Mouse (Mus musculus): ENCODE data around the gene Masp1. TPM values are rescaled to one million over a fixed set of nuclear protein-coding genes. Genes with fewer than 3 reads are reported as not detected.

Gene Masp1
- total and polyA plus RNA-seq, 2 experiments, result 61.3 to 71.1 TPM

GRCm38 (mm10) chr16:23517754-23518566 is 2.7 kb downstream of the Masp1 start:
- peak overlapping the region; percentile 96 for H3K27ac ChIP-seq (replicated peaks; ENCODE audit: insufficient read depth, low read depth, low read length)
- H3K36me3 ChIP-seq (ENCODE audit: control insufficient read depth, insufficient read depth, low read length), result peaks cover 14% of the 10 kb centered on the region
- H3K9ac ChIP-seq (ENCODE audit: low read depth, low read length), result peak overlapping the region; percentile 53
- peak; percentile 99 for DNase-seq (ENCODE audit: extremely low read depth, low read depth, low spot score)
- WGBS, result 18% methylated on average over 20 of the region's 20 CpGs
- peaks cover 48% of the 10 kb centered on the region for H3K4me1 ChIP-seq (ENCODE audit: control insufficient read depth, insufficient read depth, low read length)
- H3K4me3 ChIP-seq (ENCODE audit: insufficient read depth, low read depth, low read length), result peak overlapping the region; percentile 13
- H3K79me2 ChIP-seq (ENCODE audit: control insufficient read depth, insufficient read depth, low read length), result peaks cover 30% of the 10 kb centered on the region; the same call in 1 of the 2 replicates
- TF ChIP-seq POLR2A (IDR thresholded peaks at IDR 0.05; ENCODE audit: extremely low read depth, insufficient read depth, low read length), result peak; percentile 70; the same call in 1 of the 2 replicates
- TF ChIP-seq CTCF (IDR thresholded peaks at IDR 0.05; ENCODE audit: low read depth, low read length), result no peak
- no peaks in the 10 kb centered on the region for H3K27me3 ChIP-seq (ENCODE audit: control insufficient read depth, insufficient read depth, low read length)

GRCm38 (mm10) chr16:23517230-23517629 is 3.4 kb downstream of the Masp1 start:
- DNase-seq (ENCODE audit: extremely low read depth, low read depth, low spot score), result peak; percentile 87
- Histone ChIP-seq H3K27me3 (ENCODE audit: control insufficient read depth, insufficient read depth, low read length) (no peaks in the 10 kb centered on the region), H3K27ac (replicated peaks; ENCODE audit: insufficient read depth, low read depth, low read length) (peak overlapping the region; percentile 90), H3K36me3 (ENCODE audit: control insufficient read depth, insufficient read depth, low read length) (peaks cover 20% of the 10 kb centered on the region), H3K4me1 (ENCODE audit: control insufficient read depth, insufficient read depth, low read length) (peaks cover 51% of the 10 kb centered on the region), H3K9ac (ENCODE audit: low read depth, low read length) (peak overlapping the region; percentile 33), H3K4me3 (ENCODE audit: insufficient read depth, low read depth, low read length) (no peak overlapping the region), H3K79me2 (ENCODE audit: control insufficient read depth, insufficient read depth, low read length) (peaks cover 30% of the 10 kb centered on the region; the same call in 1 of the 2 replicates)
- TF ChIP-seq CTCF (IDR thresholded peaks at IDR 0.05; ENCODE audit: low read depth, low read length), result no peak
- TF ChIP-seq POLR2A (IDR thresholded peaks at IDR 0.05; ENCODE audit: extremely low read depth, insufficient read depth, low read length), result no peak
- 12% methylated on average over 5 of the region's 5 CpGs for WGBS

DNA sequence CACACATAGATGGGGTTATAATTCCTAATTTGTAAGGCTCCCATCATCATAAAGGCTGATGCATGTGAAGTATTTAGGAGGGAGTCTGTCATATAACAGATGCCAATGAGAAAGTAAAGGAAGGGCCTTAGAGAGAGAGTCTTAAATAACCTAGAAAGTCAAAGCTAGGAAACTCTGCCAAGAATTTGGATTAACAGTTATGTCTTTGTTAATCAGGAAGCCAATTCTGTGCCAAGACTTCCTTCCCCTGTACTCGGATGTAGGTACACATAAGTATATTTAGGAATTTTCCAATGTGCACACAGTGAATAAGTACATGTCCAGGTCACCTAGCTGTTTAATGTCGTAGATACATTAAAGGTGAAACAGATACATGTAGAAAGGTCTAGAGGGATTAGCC is 4.0 kb downstream of the Masp1 start:
- WGBS, result 29% methylated on average over 2 of the region's 2 CpGs
- H3K27me3 ChIP-seq (ENCODE audit: control insufficient read depth, insufficient read depth, low read length), result no peaks in the 10 kb centered on the region
- H3K4me3 ChIP-seq (ENCODE audit: insufficient read depth, low read depth, low read length), result no peak overlapping the region
- peaks cover 24% of the 10 kb centered on the region; the same call in 1 of the 2 replicates for H3K79me2 ChIP-seq (ENCODE audit: control insufficient read depth, insufficient read depth, low read length)
- DNase-seq (ENCODE audit: extremely low read depth, low read depth, low spot score), result peak; percentile 51
- peak overlapping the region; percentile 96 for H3K27ac ChIP-seq (replicated peaks; ENCODE audit: insufficient read depth, low read depth, low read length)
- peaks cover 52% of the 10 kb centered on the region for H3K4me1 ChIP-seq (ENCODE audit: control insufficient read depth, insufficient read depth, low read length)
- no peak overlapping the region for H3K9ac ChIP-seq (ENCODE audit: low read depth, low read length)
- TF ChIP-seq CTCF (IDR thresholded peaks at IDR 0.05; ENCODE audit: low read depth, low read length) (no peak), POLR2A (IDR thresholded peaks at IDR 0.05; ENCODE audit: extremely low read depth, insufficient read depth, low read length) (no peak)
- H3K36me3 ChIP-seq (ENCODE audit: control insufficient read depth, insufficient read depth, low read length), result peaks cover 21% of the 10 kb centered on the region

DNA sequence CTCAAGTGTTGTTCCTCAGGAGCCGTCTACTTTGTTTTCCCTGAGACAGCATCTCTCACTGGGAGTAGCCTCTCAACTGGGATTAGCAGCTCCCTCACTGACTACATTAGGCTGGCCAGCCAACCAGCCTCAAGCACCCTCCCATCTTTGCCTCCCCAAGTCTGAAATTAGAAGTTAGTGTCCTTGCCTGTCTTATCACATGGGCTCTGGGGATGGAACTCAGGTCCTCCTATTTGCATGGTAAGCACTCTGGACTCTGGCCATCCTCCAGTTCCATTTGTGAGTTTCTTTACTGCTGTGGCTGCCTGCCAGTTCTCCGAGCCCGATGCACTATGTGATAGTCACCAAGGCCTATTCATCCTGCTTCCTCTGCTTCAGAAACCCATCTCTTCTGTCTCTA is 4.8 kb downstream of the Masp1 start:
- DNase-seq (ENCODE audit: extremely low read depth, low read depth, low spot score), result peak; percentile 98
- Histone ChIP-seq H3K27ac (replicated peaks; ENCODE audit: insufficient read depth, low read depth, low read length) (peak overlapping the region; percentile 96), H3K4me1 (ENCODE audit: control insufficient read depth, insufficient read depth, low read length) (peaks cover 50% of the 10 kb centered on the region), H3K4me3 (ENCODE audit: insufficient read depth, low read depth, low read length) (no peak overlapping the region), H3K27me3 (ENCODE audit: control insufficient read depth, insufficient read depth, low read length) (no peaks in the 10 kb centered on the region), H3K36me3 (ENCODE audit: control insufficient read depth, insufficient read depth, low read length) (peaks cover 23% of the 10 kb centered on the region), H3K9ac (ENCODE audit: low read depth, low read length) (no peak overlapping the region), H3K79me2 (ENCODE audit: control insufficient read depth, insufficient read depth, low read length) (peaks cover 20% of the 10 kb centered on the region; the same call in 1 of the 2 replicates)
- 8% methylated on average over 3 of the region's 3 CpGs for WGBS
- TF ChIP-seq CTCF (IDR thresholded peaks at IDR 0.05; ENCODE audit: low read depth, low read length) (no peak), POLR2A (IDR thresholded peaks at IDR 0.05; ENCODE audit: extremely low read depth, insufficient read depth, low read length) (no peak)

DNA sequence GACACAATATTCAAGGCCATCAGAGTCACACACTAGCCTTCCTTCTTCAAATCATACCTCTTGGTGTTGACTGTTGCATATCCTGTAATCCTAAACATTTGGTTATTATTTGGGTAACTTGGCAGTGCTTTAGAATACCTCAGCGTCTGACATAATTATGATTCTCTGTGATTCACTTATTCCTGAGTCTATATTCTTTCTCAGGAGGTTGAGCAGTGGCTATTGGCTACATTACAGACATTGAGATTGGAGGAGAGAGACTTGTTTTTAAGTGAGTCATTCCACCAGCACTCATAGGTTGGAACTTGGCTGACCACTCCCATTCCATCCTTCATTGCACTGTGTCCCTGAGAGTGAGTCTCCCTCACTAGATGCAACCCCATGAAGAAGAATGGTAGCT is 7.2 kb downstream of the Masp1 start:
- Histone ChIP-seq H3K4me1 (ENCODE audit: control insufficient read depth, insufficient read depth, low read length) (peaks cover 52% of the 10 kb centered on the region), H3K27me3 (ENCODE audit: control insufficient read depth, insufficient read depth, low read length) (no peaks in the 10 kb centered on the region), H3K4me3 (ENCODE audit: insufficient read depth, low read depth, low read length) (no peak overlapping the region), H3K27ac (replicated peaks; ENCODE audit: insufficient read depth, low read depth, low read length) (peak overlapping the region; percentile 24; the same call in 1 of the 2 replicates), H3K36me3 (ENCODE audit: control insufficient read depth, insufficient read depth, low read length) (peaks cover 40% of the 10 kb centered on the region), H3K79me2 (ENCODE audit: control insufficient read depth, insufficient read depth, low read length) (peaks cover 21% of the 10 kb centered on the region; the same call in 1 of the 2 replicates), H3K9ac (ENCODE audit: low read depth, low read length) (no peak overlapping the region)
- TF ChIP-seq CTCF (IDR thresholded peaks at IDR 0.05; ENCODE audit: low read depth, low read length), result no peak
- no peak for TF ChIP-seq POLR2A (IDR thresholded peaks at IDR 0.05; ENCODE audit: extremely low read depth, insufficient read depth, low read length)
- DNase-seq (ENCODE audit: extremely low read depth, low read depth, low spot score), result no peak
- 95% methylated on average over 1 of the region's 1 CpGs for WGBS

Data from liver, adult 2 months (tissue).